Mouse (Mus musculus) c-Kit-positive CD71-negative TER-119-negative erythroid progenitor cells, embryonic 14.5 days (primary cell): Measurements from ENCODE around the gene Suclg2.

Experiments
- DNase-seq: peaks from one replicate; pipeline ENCODE4 v3.0.0-alpha.2; 2013; ENCODE audit warnings: low read depth

Suclg2 gene

DNA sequence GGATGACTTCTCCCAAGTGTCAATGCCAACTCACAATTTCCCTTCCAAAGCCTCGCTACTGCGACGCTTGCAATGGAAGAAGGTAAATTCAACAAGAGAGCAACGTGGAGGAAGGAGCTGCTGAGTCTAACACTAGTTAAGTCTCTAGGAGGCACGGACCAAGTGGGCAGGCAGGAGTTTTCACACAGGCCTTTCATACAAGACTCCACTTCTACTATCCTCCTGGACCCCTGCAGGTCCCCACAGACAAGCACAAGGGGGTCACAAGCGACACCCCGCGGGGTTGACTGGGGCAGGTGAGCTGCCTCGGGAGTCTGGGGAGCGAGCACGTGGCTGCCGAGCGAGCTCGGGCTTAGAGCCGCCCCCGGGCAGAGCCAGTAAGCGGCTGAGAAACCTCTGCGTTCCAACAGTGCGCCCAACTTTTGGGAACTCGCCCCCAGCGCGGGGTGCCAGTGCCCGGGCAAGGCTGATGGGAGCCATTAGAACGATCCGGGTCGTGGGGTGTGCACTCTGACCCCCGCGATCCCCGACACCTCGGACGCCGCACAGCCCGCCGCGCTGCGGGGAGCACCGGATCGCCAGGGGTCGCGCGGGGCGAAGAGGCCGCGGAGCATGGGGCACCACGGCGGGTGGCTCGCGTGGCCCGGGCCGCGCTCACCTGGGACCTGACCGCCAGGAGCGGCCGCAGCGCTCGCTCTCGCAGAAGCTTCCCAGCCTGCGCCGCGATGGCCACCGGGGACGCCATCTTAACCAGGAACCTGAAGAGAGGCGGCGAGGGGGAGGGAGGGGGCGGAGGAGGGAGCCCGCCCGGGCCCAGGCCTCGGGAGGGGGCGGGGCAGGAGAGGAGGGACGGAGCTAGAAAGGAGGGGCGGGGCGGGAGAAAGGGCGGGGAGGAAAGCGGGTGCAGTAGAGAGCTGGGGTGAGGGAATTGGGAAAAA, at the start of gene Suclg2:
Gene Suclg2, minus strand, starts transcription at position 770 of the 938 bp plus-strand sequence.
- peak; percentile 67 for DNase-seq

DNA sequence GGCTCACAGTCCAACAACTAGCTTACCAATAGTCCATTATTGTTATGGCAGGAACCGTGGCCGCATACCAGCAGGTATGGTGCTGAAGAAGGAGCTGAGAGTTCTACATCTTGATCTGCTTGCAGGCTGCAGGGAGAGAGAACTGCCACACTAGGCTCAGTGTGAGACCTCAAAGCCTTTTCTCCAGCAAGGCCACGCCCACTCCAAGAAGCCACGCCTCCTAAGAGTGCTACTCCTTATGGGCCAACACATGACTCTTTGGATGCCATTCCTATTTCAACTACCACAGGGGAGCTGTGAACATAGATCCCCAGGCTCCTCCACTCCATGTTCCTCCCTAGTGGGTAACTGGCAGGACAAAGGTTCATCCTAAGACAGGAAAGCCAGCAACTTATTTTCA, 48.0 kb upstream of the Suclg2 start:
- DNase-seq = no peak

GRCm38 (mm10) chr6:95759558-95760172, 41.1 kb upstream of the Suclg2 start:
- DNase-seq = no peak

- DNase-seq = no peak
Observed at GRCm38 (mm10) chr6:95742378-95742777, 23.8 kb upstream of the Suclg2 start.

- no peak for DNase-seq
Observed at GRCm38 (mm10) chr6:95731570-95732367, 13.2 kb upstream of the Suclg2 start.

DNA sequence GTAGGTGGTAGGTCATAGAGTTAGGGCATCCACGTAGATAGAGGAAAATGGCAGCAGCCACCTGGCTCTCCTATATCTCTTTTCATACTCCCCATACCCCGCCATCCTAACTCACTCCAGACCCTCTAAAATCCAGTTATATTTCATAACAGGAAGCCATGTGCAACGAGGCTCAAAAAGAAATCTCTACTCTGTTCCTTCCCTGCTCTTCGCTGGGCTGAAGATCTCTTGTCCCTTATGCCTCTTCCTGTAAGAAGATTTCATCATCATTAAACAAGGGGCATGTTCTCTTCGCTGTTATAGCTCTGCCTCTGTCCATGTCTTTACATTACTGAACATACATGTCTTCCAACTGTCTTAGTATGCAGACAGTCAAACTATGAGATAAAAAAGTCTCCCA, 10.8 kb upstream of the Suclg2 start:
- DNase-seq = no peak

DNA sequence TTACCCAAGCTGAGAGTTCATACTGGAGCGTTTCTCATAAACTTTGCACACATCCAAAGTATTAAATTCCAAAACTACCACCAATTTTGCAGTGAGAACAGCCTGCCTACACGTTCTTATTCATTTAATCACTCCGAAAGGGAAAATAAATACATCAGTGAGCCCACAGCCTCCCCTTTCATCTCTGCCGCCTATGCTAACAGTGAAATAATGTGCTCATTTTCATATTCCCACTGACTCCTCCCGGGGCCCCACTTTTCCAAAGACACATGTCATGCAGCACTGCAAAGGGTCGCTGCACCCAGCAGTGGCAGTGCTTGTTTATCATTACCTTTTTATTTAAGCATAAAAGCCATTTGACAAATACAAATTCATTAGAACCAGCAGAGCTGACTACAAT, 6.7 kb upstream of the Suclg2 start:
- no peak for DNase-seq

GRCm38 (mm10) chr6:95723361-95723760, 4.8 kb upstream of the Suclg2 start:
- DNase-seq = no peak

DNA sequence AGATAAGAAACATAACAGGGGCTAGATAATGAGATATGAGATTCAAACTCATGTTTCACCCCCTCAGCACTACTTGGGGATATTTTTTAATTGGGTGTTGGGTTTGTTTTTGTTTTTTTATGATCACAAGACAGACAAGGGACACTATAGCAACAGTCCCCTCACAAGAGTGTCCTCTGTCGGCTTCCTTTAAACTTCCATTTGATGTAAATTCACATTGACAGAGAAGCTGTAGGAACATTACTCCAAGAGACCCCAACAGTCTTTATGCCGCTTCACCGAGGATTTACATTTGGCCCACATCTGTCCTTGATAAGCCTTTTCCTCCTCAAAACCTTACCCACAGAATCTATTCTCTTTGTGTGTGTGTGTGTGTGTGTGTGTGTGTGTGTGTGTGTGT, 1.2 kb upstream of the Suclg2 start:
- no peak for DNase-seq

DNA sequence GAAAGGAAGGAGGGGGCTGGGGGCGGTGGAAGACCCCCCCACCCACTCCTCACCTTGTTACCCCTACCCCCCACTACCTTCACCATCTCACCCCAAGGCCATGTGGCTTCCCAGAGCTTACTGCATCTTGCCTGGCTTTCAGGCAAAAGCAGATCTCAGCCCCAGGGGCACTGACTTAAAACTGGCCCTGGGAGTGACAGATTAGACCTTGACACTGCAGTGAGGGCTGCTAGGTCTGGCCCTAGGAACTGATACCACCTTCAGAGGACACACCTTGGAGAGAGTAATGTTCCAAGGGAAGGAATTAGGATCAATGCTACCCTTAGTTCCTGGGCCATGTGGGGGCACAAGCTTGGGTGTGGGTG, 351 bp upstream of the Suclg2 start:
- DNase-seq = no peak

DNA sequence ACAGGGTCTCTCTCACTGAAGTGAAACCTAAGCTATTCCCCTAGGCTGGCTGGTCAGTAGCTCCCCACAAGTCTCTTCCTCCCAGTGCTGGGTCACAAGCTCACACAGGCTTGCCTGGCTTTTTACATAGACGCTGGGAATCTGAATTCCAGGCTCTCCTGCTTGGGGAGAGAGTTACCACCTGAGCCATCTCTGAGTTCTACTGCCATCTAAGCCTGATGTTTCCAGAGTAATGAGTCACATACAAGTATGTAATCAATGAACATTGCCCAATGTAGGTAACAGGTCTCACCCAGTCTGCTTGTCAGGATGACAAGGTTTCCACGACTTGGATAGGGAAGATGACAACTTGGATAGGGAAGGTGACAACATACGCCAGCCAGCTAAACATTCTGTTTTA, 1.5 kb downstream of the Suclg2 start:
- DNase-seq = no peak

DNA sequence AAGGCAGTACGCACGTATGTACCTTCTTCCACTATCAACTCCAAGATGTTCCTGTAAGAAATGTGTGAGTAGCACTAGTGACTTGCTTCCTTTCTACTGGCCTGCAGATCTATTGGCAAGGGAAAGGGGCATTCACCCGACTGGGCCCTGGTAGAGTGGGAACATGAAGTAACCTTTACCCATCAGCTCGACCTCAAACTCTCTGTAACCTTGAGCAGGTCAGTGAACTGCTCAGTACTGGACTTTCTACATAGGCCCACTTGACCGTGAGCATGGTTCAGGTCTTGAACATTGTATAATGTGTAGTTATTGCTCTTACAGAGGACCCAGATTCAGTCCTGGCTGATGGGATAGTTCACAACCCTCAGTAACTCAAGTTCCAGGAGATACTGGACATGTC, 2.1 kb downstream of the Suclg2 start:
- no peak for DNase-seq

GRCm38 (mm10) chr6:95713245-95713644, 5.4 kb downstream of the Suclg2 start:
- no peak for DNase-seq

DNA sequence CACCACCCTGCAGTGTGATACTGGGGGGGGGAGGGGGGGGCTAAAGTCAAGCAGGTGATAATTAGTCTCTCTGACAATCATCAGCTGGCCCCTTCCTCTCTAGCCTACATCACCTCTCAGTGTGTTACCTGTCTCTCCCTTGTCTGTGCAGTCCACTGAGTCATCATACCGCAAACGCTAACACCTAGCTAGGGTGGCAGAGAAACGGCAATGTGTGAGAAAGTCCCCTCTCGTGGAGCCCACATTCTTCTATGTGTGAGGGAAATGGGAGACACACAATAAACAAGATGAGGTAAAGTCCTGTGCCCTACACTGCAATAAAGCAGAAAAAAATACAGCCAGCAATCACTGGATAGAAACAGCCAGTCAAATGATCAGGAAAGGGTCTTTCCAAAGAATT, 6.5 kb downstream of the Suclg2 start:
- DNase-seq = no peak

GRCm38 (mm10) chr6:95711671-95712070, 6.9 kb downstream of the Suclg2 start:
- DNase-seq = no peak

- no peak for DNase-seq
Observed at GRCm38 (mm10) chr6:95710886-95711285, 7.7 kb downstream of the Suclg2 start.

DNA sequence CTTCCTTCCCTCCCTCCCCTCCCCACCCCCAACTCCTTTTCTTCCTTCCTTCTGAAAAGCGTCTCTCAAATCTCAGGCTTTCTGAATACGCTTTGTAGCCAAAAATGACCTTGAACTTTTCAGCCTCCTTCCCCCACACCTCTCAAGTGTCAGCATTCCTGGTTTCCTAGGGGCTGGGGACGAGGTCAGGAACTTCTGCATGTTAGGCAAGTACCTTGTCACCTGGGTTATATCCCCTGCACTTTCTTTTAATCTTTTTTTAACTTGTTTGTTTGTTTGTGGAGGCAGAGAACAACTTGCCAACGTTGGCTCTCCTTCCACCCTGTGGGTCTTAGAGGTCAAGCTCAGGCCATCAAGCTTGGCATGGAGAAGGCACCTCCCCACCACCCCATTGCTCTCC, 9.1 kb downstream of the Suclg2 start:
- no peak for DNase-seq

DNA sequence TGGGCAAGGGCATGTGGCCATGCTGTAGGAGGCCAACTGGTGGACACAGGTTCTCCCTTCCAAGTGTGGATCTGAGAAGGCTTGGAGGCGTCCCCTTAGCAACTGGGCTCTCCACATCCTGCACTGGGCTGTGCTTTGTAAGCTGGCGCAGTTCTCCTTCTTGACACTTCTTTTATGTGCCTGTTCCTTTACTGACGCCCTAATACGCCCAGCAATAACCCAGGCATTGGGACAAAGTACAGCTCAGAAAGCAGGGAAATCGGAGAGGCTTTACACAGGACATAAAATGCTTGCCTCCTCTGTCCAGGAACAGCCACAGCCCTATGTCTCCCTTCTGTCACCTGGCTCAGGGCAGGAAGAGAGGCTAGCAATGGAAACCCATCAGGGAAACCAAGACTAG, 9.5 kb downstream of the Suclg2 start:
- no peak for DNase-seq

DNA sequence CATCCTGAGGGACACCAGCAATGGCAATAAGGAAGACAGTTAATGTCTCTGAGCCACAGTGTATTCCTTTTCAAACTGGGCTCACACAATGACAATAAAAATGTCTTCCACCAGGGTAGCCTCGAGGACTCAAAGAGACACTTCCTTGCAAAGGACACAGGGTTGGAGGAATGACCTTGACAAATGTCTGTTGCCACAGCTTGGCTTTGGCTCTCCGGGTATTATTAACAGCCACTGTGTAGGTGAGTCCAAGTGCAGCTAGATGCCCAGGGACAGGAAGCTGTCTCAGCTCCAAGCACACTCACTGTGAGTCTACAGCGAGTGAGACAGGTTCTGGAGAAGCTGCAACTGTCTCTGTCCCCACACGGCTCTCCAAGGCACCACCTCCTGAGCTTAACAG, 14.0 kb downstream of the Suclg2 start:
- DNase-seq = no peak

DNA sequence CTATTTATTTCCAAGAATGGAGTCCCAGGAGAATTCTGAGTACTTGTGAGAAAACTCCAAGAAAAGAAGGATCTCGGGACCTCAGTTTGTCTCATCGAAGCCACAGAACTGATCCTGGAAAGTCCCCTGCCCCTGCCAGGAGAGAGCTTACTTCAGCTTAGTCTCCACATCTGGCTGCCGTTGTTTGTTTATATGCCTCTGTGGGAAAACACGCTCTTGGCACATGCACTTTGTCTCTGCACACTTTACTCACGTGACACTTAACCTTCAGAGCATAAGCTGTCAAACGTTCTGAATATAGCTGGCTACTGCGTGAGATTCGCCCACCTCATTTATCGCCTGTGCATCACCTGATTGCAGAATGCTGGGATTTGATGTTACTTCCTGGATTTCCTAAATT, 16.4 kb downstream of the Suclg2 start:
- DNase-seq = no peak

GRCm38 (mm10) chr6:95701786-95702185, 16.8 kb downstream of the Suclg2 start:
- DNase-seq = no peak

- no peak for DNase-seq
Observed at GRCm38 (mm10) chr6:95700981-95701610, 17.5 kb downstream of the Suclg2 start.
